Mouse (Mus musculus) forebrain, postnatal 0 days (tissue): Measurements from ENCODE around the gene Kcnk18. TPM values are rescaled to one million over a fixed set of nuclear protein-coding genes. Genes with fewer than 3 reads are reported as not detected.

Experiments
- ATAC-seq: fragments of 200-750 bp; cut with Nextera tagmentation; 2 replicates; pipeline ENCODE4 v1.8.0; 2017; ENCODE audit warnings: mild to moderate bottlenecking, moderate library complexity
- DNase-seq: peaks from one replicate; pipeline ENCODE4 v3.0.0-alpha.2; 2015
- H3K27ac ChIP-seq: fragments of 300-500 bp; sonication (generic); 2 replicates; pipeline ENCODE4 v1.5.1; 2014; ENCODE audit warnings: low read depth, mild to moderate bottlenecking, antibody characterized with exemption, low read length, moderate library complexity, mixed read lengths
- H3K27me3 ChIP-seq: fragments of 300-500 bp; sonication (generic); 2 replicates; pipeline ENCODE4 v1.6.1; 2014; ENCODE audit warnings: mild to moderate bottlenecking, low read length, mixed read lengths; ENCODE audit not compliant: insufficient read depth
- H3K36me3 ChIP-seq: fragments of 300-500 bp; sonication (generic); 2 replicates; pipeline ENCODE4 v1.6.1; 2014; ENCODE audit warnings: mild to moderate bottlenecking, moderate library complexity; ENCODE audit not compliant: insufficient read depth
- H3K4me1 ChIP-seq: fragments of 300-500 bp; sonication (generic); 2 replicates; pipeline ENCODE4 v1.6.1; 2014; ENCODE audit warnings: antibody characterized with exemption; ENCODE audit not compliant: insufficient read depth
- H3K4me2 ChIP-seq: fragments of 300-500 bp; sonication (generic); 2 replicates; pipeline ENCODE4 v1.6.1; 2014; ENCODE audit warnings: low read depth, mild to moderate bottlenecking, moderate library complexity
- H3K4me3 ChIP-seq: fragments of 300-500 bp; sonication (generic); 2 replicates; pipeline ENCODE4 v1.5.1; 2014; ENCODE audit warnings: low read depth, low read length, mixed read lengths
- H3K9ac ChIP-seq: fragments of 300-500 bp; sonication (generic); 2 replicates; pipeline ENCODE4 v1.6.1; 2014; ENCODE audit warnings: mild to moderate bottlenecking
- H3K9me3 ChIP-seq: fragments of 300-500 bp; sonication (generic); 2 replicates; pipeline ENCODE4 v1.6.1; 2016; ENCODE audit warnings: low read length
- CTCF ChIP-seq: sonication (generic); IDR thresholded peaks from 2 replicates; pipeline ENCODE4 v1.5.1; 2016; ENCODE audit warnings: antibody characterized with exemption, control low read depth, low read depth
- WGBS: fragments of 180-500 bp; shearing (Covaris S2); extraction: QIAGEN DNeasy Blood & Tissue Kit; methylation state at CpG from one replicate; pipeline ENCODE4 v1.1.7; 2014; 5-methylcytosine and 5-hydroxymethylcytosine counted together
- polyA plus RNA-seq: library from polyadenylated mRNA; unstranded; fragments of >200 nt; fragmentation: Nextera tagmentation; extraction: Ambion mirVana; gene quantifications from 2 replicates; pipeline ENCODE4 v1.2.1, GENCODE M21; 2015
- total RNA-seq: library from RNA; depleted of rRNA; stranded (reverse); fragments of >200 nt; gene quantifications from 2 replicates; pipeline ENCODE4 v1.2.3, GENCODE M21; 2014

Gene Kcnk18
- total and polyA plus RNA-seq, 2 experiments from 2014 or later, result 0.08 TPM; not detected in 1

DNA sequence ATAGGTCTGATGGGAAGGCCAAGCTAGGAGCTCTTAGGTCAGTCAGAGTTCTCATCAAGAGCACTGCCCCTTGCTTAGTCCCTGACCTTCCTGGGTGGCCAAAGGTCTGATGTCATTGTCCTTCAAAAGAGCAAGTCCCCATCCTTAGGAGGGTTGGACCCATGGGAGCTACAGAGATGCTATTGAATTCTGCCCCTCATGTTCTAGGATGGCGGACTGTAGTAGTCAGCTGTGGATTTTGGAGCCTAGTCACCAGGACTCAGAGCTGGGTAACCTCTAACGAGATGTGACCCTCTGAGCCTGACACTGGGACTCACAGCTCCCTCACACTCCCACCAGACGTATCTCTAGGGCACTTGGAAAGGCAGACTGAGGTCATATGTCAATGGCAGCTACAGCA, 9.4 kb downstream of the Kcnk18 start:
- no peaks in the 10 kb centered on the region for H3K27me3 ChIP-seq
- WGBS, result 77% methylated on average over 3 of the region's 3 CpGs
- TF ChIP-seq CTCF, result no peak
- H3K4me1 ChIP-seq, result no peaks in the 10 kb centered on the region
- ATAC-seq (no peak), DNase-seq (no peak)
- H3K36me3 ChIP-seq, result no peaks in the 10 kb centered on the region
- no peak overlapping the region for H3K27ac ChIP-seq
- H3K4me3 ChIP-seq, result no peak overlapping the region
- no peaks in the 10 kb centered on the region for H3K9me3 ChIP-seq
- no peak overlapping the region for H3K9ac ChIP-seq
- no peak overlapping the region for H3K4me2 ChIP-seq

DNA sequence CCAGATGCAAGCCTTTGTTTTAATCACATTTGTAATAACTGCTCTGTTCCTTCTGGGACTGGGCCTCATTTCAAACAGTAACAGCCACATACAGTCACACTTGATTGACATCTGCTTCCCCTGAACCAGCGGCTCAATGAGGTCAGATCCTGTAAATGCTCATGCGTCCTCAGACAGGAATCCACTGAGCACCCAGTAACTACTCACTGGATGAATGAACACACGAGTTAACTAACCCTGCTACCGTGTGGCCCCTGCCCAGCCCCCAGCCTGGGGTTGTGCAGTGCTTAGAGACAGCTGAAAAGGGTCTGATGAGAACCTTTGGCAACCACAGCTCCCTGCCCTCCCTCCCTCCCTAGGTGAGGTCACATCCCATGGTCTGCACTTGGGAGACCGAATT, 13.8 kb downstream of the Kcnk18 start:
- DNase-seq (no peak), ATAC-seq (no peak)
- no peak for TF ChIP-seq CTCF
- H3K9ac ChIP-seq, result no peak overlapping the region
- H3K36me3 ChIP-seq, result no peaks in the 10 kb centered on the region
- H3K9me3 ChIP-seq, result no peaks in the 10 kb centered on the region
- WGBS, result 59% methylated on average over 5 of the region's 5 CpGs
- no peak overlapping the region for H3K4me2 ChIP-seq
- H3K4me1 ChIP-seq, result no peaks in the 10 kb centered on the region
- H3K27ac ChIP-seq, result no peak overlapping the region
- H3K27me3 ChIP-seq, result no peaks in the 10 kb centered on the region
- no peak overlapping the region for H3K4me3 ChIP-seq

DNA sequence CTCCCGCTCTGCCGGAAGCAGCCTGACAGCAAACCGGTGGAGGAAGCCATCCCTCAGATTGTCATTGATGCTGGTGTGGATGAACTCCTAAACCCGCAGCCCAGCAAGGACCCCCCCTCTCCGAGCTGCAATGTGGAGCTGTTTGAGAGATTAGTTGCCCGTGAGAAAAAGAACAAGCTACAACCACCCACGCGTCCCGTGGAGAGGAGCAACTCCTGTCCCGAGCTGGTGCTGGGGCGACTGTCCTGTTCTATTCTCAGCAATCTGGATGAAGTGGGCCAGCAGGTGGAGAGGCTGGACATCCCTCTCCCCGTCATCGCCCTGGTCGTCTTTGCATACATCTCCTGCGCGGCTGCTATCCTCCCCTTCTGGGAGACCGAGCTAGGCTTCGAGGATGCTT, 16.0 kb downstream of the Kcnk18 start:
- Histone ChIP-seq H3K9me3 (no peaks in the 10 kb centered on the region), H3K4me1 (no peaks in the 10 kb centered on the region), H3K4me2 (no peak overlapping the region), H3K36me3 (no peaks in the 10 kb centered on the region), H3K27me3 (no peaks in the 10 kb centered on the region), H3K4me3 (no peak overlapping the region), H3K27ac (no peak overlapping the region), H3K9ac (no peak overlapping the region)
- no peak for ATAC-seq
- no peak for TF ChIP-seq CTCF
- WGBS, result 90% methylated on average over 18 of the region's 18 CpGs
- DNase-seq, result no peak

DNA sequence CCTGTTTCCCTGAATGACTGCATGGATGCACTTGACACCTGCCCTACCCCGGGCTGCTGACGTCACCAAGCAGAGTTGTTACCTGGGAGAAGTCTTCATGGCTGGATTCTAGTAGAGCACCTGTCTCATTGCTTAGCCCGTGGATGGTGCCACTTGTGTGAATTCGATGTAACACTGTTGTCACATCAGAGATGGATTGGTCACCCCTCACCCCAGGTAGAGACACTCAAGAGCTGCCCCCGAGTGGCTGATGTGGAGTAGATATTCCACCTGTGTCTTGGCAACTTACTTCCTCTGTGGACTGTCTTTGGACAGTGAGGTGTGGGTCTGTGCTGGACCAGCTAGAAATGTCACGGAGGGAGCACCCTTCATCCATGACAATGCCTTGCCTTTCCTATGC, 17.0 kb downstream of the Kcnk18 start:
- Histone ChIP-seq H3K4me1 (no peaks in the 10 kb centered on the region), H3K27ac (no peak overlapping the region), H3K9ac (no peak overlapping the region), H3K9me3 (no peaks in the 10 kb centered on the region), H3K4me2 (no peak overlapping the region), H3K4me3 (no peak overlapping the region), H3K36me3 (no peaks in the 10 kb centered on the region), H3K27me3 (no peaks in the 10 kb centered on the region)
- DNase-seq, result no peak
- 86% methylated on average over 6 of the region's 6 CpGs for WGBS
- no peak for TF ChIP-seq CTCF
- no peak for ATAC-seq

DNA sequence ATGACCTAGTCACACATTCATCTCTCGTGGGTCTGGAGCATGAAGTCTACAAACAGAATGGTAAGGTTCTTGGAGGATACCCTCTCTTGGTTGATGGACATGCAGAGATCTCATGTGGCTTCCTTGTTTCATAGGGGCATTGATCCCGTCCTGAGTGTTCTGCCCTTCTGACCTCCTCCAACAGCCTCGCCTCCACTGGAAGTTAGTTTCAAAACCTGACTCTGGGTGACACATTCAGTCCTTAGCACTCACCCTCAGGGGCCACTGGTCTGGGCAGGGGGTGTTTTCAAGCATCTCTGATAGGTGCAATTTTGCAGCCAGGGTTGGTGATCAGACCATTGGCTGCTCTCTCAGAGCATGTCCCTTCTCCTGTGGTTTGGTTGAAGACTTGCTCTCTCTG, 19.6 kb downstream of the Kcnk18 start:
- H3K36me3 ChIP-seq, result no peaks in the 10 kb centered on the region
- DNase-seq (no peak), ATAC-seq (no peak)
- H3K9ac ChIP-seq, result no peak overlapping the region
- TF ChIP-seq CTCF, result no peak
- no peak overlapping the region for H3K4me2 ChIP-seq
- H3K9me3 ChIP-seq, result no peaks in the 10 kb centered on the region
- no peaks in the 10 kb centered on the region for H3K4me1 ChIP-seq
- no peak overlapping the region for H3K27ac ChIP-seq
- H3K27me3 ChIP-seq, result no peaks in the 10 kb centered on the region
- WGBS, result 84% methylated on average over 3 of the region's 3 CpGs
- H3K4me3 ChIP-seq, result no peak overlapping the region

DNA sequence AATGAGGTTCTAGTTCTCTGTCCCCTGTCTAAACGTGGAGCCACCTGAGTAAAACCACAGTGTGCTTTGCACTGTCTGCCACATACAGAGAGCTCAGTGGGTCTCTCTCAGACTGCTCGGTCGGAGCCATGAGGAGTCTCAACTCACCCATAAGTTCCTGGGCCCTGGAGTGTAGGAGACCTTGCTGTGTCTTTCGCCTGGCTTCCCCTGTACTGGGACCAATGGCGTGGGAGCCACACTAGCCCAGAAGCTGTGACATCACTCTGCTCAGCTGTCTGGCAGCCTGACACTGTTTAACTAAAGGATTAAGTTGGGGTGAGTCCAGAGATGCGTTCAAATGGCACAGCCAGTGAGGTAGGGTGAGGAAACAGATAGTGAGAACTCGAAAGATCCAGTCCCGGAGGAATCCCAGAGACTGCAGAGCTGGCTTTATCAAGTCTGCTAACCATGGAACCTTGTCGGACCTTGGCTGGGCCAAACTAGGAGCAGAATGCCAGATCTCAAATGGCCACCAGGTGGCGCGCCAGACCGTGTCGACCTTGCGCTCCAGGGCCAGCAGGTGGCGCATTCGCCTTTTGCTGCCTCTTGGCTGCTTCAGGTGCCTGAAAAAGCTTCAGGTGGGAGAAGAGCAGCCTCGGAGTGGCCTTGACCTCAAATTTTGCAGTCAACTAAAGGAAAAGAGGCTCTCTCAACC, 20.3 kb downstream of the Kcnk18 start:
- Histone ChIP-seq H3K36me3 (no peaks in the 10 kb centered on the region), H3K9me3 (no peaks in the 10 kb centered on the region), H3K27me3 (no peaks in the 10 kb centered on the region), H3K27ac (no peak overlapping the region), H3K4me2 (no peak overlapping the region), H3K4me3 (no peak overlapping the region), H3K4me1 (no peaks in the 10 kb centered on the region), H3K9ac (no peak overlapping the region)
- ATAC-seq, result peak; percentile 51
- TF ChIP-seq CTCF, result peak; percentile 100
- DNase-seq, result peak; percentile 91
- 22% methylated on average over 17 of the region's 17 CpGs for WGBS

DNA sequence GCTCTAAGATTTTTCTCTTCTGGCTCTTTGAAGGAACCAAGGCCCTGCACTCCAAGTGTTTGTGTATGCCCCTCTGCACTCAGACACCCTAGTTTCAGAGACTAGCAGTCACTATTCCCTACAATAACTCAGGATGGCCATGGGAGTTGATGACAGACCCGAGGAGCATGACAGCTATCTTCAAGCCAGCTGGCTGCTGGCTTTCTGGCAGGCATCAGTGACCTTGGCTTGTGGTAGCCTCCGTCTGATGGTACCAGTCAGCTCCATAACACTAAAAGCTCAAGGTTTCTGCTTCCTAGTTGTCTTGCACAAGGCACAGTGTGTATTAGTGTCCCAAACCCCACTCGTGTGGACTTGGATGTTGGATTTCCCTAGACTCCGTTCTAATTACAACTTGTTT, 23.0 kb downstream of the Kcnk18 start:
- no peak overlapping the region for H3K9ac ChIP-seq
- 89% methylated on average over 4 of the region's 4 CpGs for WGBS
- no peak overlapping the region for H3K4me3 ChIP-seq
- H3K4me1 ChIP-seq, result no peaks in the 10 kb centered on the region
- no peak overlapping the region for H3K4me2 ChIP-seq
- TF ChIP-seq CTCF, result no peak
- H3K36me3 ChIP-seq, result no peaks in the 10 kb centered on the region
- no peaks in the 10 kb centered on the region for H3K9me3 ChIP-seq
- ATAC-seq (no peak), DNase-seq (no peak)
- no peak overlapping the region for H3K27ac ChIP-seq
- no peaks in the 10 kb centered on the region for H3K27me3 ChIP-seq
